Mouse (Mus musculus) embryonic facial prominence, embryonic 10.5 days (tissue): ENCODE data around the gene Iqck. TPM values are rescaled to one million over a fixed set of nuclear protein-coding genes. Genes with fewer than 3 reads are reported as not detected.

Source experiments
- DNase-seq: peaks from one replicate; pipeline ENCODE4 v3.0.0-alpha.2; 2017; ENCODE audit warnings: low spot score
- H3K27ac ChIP-seq: fragments of 300-500 bp; sonication (generic); replicated peaks from 2 replicates; pipeline ENCODE4 v1.5.1; 2016; ENCODE audit warnings: mild to moderate bottlenecking
- H3K27me3 ChIP-seq: fragments of 300-500 bp; sonication (generic); replicated peaks from 2 replicates; pipeline ENCODE4 v1.6.1; 2016; ENCODE audit warnings: low read depth, mild to moderate bottlenecking; ENCODE audit not compliant: poor library complexity, severe bottlenecking
- H3K36me3 ChIP-seq: fragments of 300-500 bp; sonication (generic); replicated peaks from 2 replicates; pipeline ENCODE4 v1.6.1; 2016; ENCODE audit warnings: mild to moderate bottlenecking, moderate library complexity
- H3K4me1 ChIP-seq: fragments of 300-500 bp; sonication (generic); 2 replicates; pipeline ENCODE4 v1.6.1; 2016
- H3K4me3 ChIP-seq: fragments of 300-500 bp; sonication (generic); 2 replicates; pipeline ENCODE4 v1.5.1; 2016; ENCODE audit warnings: mild to moderate bottlenecking, moderate library complexity
- H3K9me3 ChIP-seq: fragments of 300-500 bp; sonication (generic); 2 replicates; pipeline ENCODE4 v1.6.1; 2016; ENCODE audit warnings: mild to moderate bottlenecking
- WGBS: fragments of 180-500 bp; shearing (Covaris S2); methylation state at CpG from one replicate; pipeline ENCODE4 v1.1.7; 2016; 5-methylcytosine and 5-hydroxymethylcytosine counted together
- polyA plus RNA-seq: library from polyadenylated mRNA; unstranded; fragments of >200 nt; fragmentation: Nextera tagmentation; extraction: Ambion mirVana; gene quantifications from 2 replicates; pipeline ENCODE4 v1.2.1, GENCODE M21; 2016

The Iqck gene
- polyA plus RNA-seq, 1 experiment from 2014 or later = 2.7 TPM

GRCm38 (mm10) chr7:118855877-118856304, 339 bp downstream of the Iqck start, which contains the start of gene Knop1:
Knop1 (minus strand) TSS chr7:118856254.
- Histone ChIP-seq H3K36me3 (peaks cover 50% of the 10 kb centered on the region), H3K4me3 (peak within 1 kb of the TSS; percentile 91), H3K27ac (peak within 1 kb of the TSS; percentile 88), H3K27me3 (no peaks in the 10 kb centered on the region), H3K9me3 (no peaks in the 10 kb centered on the region), H3K4me1 (peaks cover 17% of the 10 kb centered on the region)
- no peak for DNase-seq
- WGBS = under 1% methylated on average over 46 of the region's 46 CpGs

- Histone ChIP-seq H3K4me1 (peaks cover 17% of the 10 kb centered on the region), H3K9me3 (no peaks in the 10 kb centered on the region), H3K4me3 (no peak overlapping the region), H3K36me3 (peaks cover 22% of the 10 kb centered on the region), H3K27me3 (no peaks in the 10 kb centered on the region), H3K27ac (no peak overlapping the region)
- no peak for DNase-seq
- 98% methylated on average over 1 of the region's 1 CpGs for WGBS
Observed at GRCm38 (mm10) chr7:118858640-118859039, 3.1 kb downstream of the Iqck start.

GRCm38 (mm10) chr7:118865362-118865761, 9.8 kb downstream of the Iqck start:
- Histone ChIP-seq H3K4me3 (no peak overlapping the region), H3K27me3 (no peaks in the 10 kb centered on the region), H3K36me3 (no peaks in the 10 kb centered on the region), H3K9me3 (no peaks in the 10 kb centered on the region), H3K27ac (no peak overlapping the region), H3K4me1 (no peaks in the 10 kb centered on the region)
- no peak for DNase-seq
- 73% methylated on average over 2 of the region's 2 CpGs for WGBS

- H3K36me3 ChIP-seq = no peaks in the 10 kb centered on the region
- no peak for DNase-seq
- H3K4me1 ChIP-seq = peaks cover 16% of the 10 kb centered on the region
- no peak overlapping the region for H3K27ac ChIP-seq
- H3K27me3 ChIP-seq = no peaks in the 10 kb centered on the region
- no peak overlapping the region for H3K4me3 ChIP-seq
- no peaks in the 10 kb centered on the region for H3K9me3 ChIP-seq
- 80% methylated on average over 3 of the region's 3 CpGs for WGBS
Observed at GRCm38 (mm10) chr7:118879466-118880029, 24.0 kb downstream of the Iqck start.

GRCm38 (mm10) chr7:118883957-118884356, 28.4 kb downstream of the Iqck start:
- DNase-seq = no peak
- no peaks in the 10 kb centered on the region for H3K9me3 ChIP-seq
- WGBS = 71% methylated on average over 4 of the region's 4 CpGs
- no peak overlapping the region for H3K4me3 ChIP-seq
- H3K36me3 ChIP-seq = no peaks in the 10 kb centered on the region
- H3K27ac ChIP-seq = no peak overlapping the region
- H3K27me3 ChIP-seq = no peaks in the 10 kb centered on the region
- peaks cover 27% of the 10 kb centered on the region for H3K4me1 ChIP-seq

GRCm38 (mm10) chr7:118884969-118885368, 29.4 kb downstream of the Iqck start:
- no peaks in the 10 kb centered on the region for H3K9me3 ChIP-seq
- H3K4me3 ChIP-seq = no peak overlapping the region
- no peak overlapping the region for H3K27ac ChIP-seq
- peaks cover 28% of the 10 kb centered on the region for H3K4me1 ChIP-seq
- no peaks in the 10 kb centered on the region for H3K36me3 ChIP-seq
- no peaks in the 10 kb centered on the region for H3K27me3 ChIP-seq
- WGBS = 80% methylated on average over 4 of the region's 4 CpGs
- DNase-seq = no peak

- Histone ChIP-seq H3K4me1 (peaks cover 26% of the 10 kb centered on the region), H3K27me3 (no peaks in the 10 kb centered on the region), H3K36me3 (no peaks in the 10 kb centered on the region), H3K4me3 (no peak overlapping the region), H3K27ac (no peak overlapping the region), H3K9me3 (no peaks in the 10 kb centered on the region)
- WGBS = 27% methylated on average over 6 of the region's 6 CpGs
- no peak for DNase-seq
Observed at GRCm38 (mm10) chr7:118887303-118888055, 31.9 kb downstream of the Iqck start.

- Histone ChIP-seq H3K4me3 (no peak overlapping the region), H3K9me3 (no peaks in the 10 kb centered on the region), H3K27ac (0 out of 2 replicates have a peak overlapping the region, but pooled peaks have one; percentile 32), H3K4me1 (peaks cover 15% of the 10 kb centered on the region), H3K36me3 (no peaks in the 10 kb centered on the region), H3K27me3 (no peaks in the 10 kb centered on the region)
- 9% methylated on average over 3 of the region's 3 CpGs for WGBS
- no peak for DNase-seq
Observed at GRCm38 (mm10) chr7:118889046-118889680, 33.6 kb downstream of the Iqck start.

GRCm38 (mm10) chr7:118895469-118896450, 40.2 kb downstream of the Iqck start:
- DNase-seq = no peak
- Histone ChIP-seq H3K36me3 (no peaks in the 10 kb centered on the region), H3K27me3 (no peaks in the 10 kb centered on the region), H3K4me1 (peaks cover 8% of the 10 kb centered on the region), H3K4me3 (no peak overlapping the region), H3K9me3 (no peaks in the 10 kb centered on the region), H3K27ac (0 out of 2 replicates have a peak overlapping the region, but pooled peaks have one; percentile 40)
- 48% methylated on average over 10 of the region's 10 CpGs for WGBS

GRCm38 (mm10) chr7:118898063-118898462, 42.5 kb downstream of the Iqck start:
- Histone ChIP-seq H3K27me3 (no peaks in the 10 kb centered on the region), H3K27ac (no peak overlapping the region), H3K4me1 (peaks cover 8% of the 10 kb centered on the region; the same call in 1 of the 2 replicates), H3K9me3 (no peaks in the 10 kb centered on the region), H3K36me3 (no peaks in the 10 kb centered on the region), H3K4me3 (no peak overlapping the region)
- no peak for DNase-seq

GRCm38 (mm10) chr7:118900090-118900489, 44.5 kb downstream of the Iqck start:
- Histone ChIP-seq H3K27me3 (no peaks in the 10 kb centered on the region), H3K9me3 (no peaks in the 10 kb centered on the region), H3K4me1 (peaks cover 8% of the 10 kb centered on the region; the same call in 1 of the 2 replicates), H3K27ac (no peak overlapping the region), H3K36me3 (no peaks in the 10 kb centered on the region), H3K4me3 (no peak overlapping the region)
- WGBS = 72% methylated on average over 2 of the region's 2 CpGs
- DNase-seq = no peak

- H3K4me3 ChIP-seq = no peak overlapping the region
- no peaks in the 10 kb centered on the region for H3K36me3 ChIP-seq
- H3K27me3 ChIP-seq = no peaks in the 10 kb centered on the region
- no peaks in the 10 kb centered on the region for H3K9me3 ChIP-seq
- H3K4me1 ChIP-seq = no peaks in the 10 kb centered on the region
- DNase-seq = no peak
- 82% methylated on average over 13 of the region's 13 CpGs for whole genome bisulfite sequencing
- H3K27ac ChIP-seq = no peak overlapping the region
Observed at GRCm38 (mm10) chr7:118902944-118903343, 47.4 kb downstream of the Iqck start.
